Mouse (Mus musculus) erythroblast, embryonic 14.5 days (primary cell): ENCODE results near the gene Atg7.

Experiments
- GATA1 ChIP-seq: IDR thresholded peaks from 2 replicates; pipeline ENCODE4 v1.6.1; 2012; ENCODE audit warnings: low read length, inconsistent platforms, mixed read lengths
- TAL1 ChIP-seq: IDR thresholded peaks from 3 replicates; pipeline ENCODE4 v1.6.1; 2012; ENCODE audit warnings: low read length, inconsistent platforms, mixed read lengths

DNA sequence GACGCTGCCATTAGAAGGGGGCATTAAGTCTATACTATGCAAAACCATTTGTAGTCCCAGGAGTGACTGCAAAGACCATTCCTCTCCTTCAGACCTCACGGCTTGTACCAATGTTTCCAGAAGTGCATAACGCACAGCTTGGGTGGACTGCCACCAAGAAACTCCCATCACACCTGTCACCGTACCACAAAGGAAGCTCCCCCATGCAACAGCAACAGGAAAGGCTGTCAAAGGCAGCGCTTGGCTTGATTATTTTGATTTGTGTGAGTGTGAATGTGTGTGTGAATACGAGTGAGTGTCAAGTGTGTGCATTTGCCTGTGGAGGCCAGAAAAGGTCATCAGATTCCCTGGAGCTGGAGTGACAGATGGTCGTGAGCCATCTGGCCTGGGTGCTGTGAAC lies 252.3 kb downstream of the Atg7 start:
- no peak for TF ChIP-seq GATA1
- TF ChIP-seq TAL1 = no peak
